Mouse (Mus musculus): ENCODE measurements around the gene Fcho1. TPM values are rescaled to one million over a fixed set of nuclear protein-coding genes. Genes with fewer than 3 reads are reported as not detected.
A peak's percentile ranks its signal among the peaks of the same experiment; 100 is the strongest.
"Not testable (repeated sequence)": the region's sequence is repeated elsewhere in the genome, so short reads cannot be mapped to it uniquely, and the experiment has no call there.

Fcho1 gene
- polyA plus RNA-seq, 1 experiment from 2014 or later = 26.9 TPM

DNA sequence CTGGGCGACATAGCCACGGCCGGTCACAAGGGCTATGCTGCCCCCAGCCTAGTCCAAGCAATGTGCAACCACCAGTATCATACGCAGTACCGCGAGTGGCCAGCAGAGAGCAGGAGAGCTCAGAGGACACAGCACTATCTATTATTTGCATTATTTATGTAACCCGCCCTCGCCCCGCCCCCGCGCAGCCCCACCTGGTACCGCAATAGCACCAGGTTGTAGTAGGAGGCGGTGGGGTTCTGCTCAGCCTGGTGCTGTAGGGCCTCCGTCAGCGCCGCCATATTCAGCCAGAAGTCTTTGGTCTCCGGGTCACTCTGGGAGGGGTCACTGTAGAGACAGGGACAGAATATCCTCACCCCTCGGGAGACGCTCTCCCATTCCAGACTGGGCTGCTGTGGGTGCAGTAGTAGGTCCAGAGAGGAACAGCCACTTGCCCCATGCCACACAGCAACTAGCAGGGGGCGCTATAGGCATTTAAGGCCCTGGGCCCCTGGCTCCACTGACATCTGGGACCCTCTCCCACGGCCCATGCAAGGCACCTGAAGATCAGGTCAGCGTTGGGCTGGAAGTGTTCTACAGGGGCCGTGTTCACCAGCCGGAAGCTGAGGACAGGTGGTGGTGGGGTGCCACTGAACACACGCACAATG lies 15.6 kb downstream of the Fcho1 start:
- Histone ChIP-seq H3K27ac (no peak overlapping the region), H3K4me1 (replicated peaks) (peaks cover 13% of the 10 kb centered on the region; the same call in 1 of the 2 replicates), H3K36me3 (peaks cover 15% of the 10 kb centered on the region; the same call in 1 of the 2 replicates), H3K9me3 (no peaks in the 10 kb centered on the region), H3K4me3 (peak overlapping the region; percentile 23), H3K27me3 (ENCODE audit: insufficient read depth, poor library complexity, severe bottlenecking) (peaks cover 58% of the 10 kb centered on the region)
- DNase-seq (ENCODE audit: low spot score) = peak; percentile 89
- WGBS = 19% methylated on average over 25 of the region's 25 CpGs

DNA sequence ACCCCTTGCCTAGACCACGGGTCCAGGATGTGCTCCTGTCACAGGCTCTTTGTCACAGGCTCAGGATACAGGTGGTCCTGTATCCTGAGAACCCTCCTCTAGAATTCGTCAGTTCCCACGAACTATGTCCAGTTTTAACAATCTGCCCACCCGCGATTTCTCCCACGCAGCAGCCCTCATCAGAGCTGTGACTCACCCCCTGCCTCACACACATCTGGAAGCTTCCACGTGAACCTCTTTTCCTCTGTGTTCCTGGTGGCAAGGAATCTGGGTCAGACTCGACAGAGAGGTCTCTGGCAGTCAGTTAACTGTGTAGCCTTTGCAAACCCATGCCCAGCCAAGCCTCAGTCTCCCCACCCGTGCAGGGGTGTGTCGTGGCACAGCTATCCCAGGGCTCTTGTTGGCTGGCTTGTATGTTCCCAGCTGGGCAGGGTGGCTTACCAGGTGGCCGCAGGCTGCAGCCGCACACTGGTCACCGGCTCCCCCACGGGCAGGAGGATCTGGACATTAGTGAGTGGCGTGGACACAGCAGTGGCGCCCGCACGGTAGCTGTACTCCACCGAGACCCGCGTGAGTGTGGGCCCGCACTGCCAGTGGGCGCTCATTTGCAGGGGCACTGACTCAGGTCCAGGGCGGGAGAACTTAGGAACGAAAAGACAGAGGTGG lies 16.2 kb downstream of the Fcho1 start:
- Histone ChIP-seq H3K4me3 (peak overlapping the region; percentile 23), H3K27ac (no peak overlapping the region), H3K27me3 (ENCODE audit: insufficient read depth, poor library complexity, severe bottlenecking) (peaks cover 59% of the 10 kb centered on the region), H3K9me3 (no peaks in the 10 kb centered on the region), H3K4me1 (replicated peaks) (peaks cover 13% of the 10 kb centered on the region; the same call in 1 of the 2 replicates), H3K36me3 (peaks cover 11% of the 10 kb centered on the region; the same call in 1 of the 2 replicates)
- DNase-seq (ENCODE audit: low spot score) = no peak
- WGBS = 40% methylated on average over 25 of the region's 25 CpGs

DNA sequence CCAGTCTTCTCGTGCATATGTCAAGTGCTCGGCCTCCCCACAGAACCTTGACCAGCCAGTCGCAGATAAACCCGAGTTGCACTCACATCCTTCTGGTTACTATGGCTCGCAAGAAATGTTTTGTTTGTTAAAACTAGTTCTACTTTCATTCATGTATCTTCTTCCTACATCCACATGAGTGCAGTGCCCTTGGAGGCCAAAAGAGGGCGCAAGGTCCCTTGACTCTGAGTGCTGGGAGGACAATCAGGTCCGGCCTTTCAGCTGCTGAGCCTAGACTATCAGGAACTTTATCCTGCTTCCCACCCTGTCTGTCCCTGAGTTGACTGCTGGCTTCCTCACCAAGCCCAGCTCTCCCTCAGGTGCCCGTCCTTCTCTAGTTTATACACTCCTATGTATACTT lies 17.6 kb downstream of the Fcho1 start:
- peaks cover 73% of the 10 kb centered on the region for H3K27me3 ChIP-seq (ENCODE audit: insufficient read depth, poor library complexity, severe bottlenecking)
- WGBS = 37% methylated on average over 8 of the region's 8 CpGs

DNA sequence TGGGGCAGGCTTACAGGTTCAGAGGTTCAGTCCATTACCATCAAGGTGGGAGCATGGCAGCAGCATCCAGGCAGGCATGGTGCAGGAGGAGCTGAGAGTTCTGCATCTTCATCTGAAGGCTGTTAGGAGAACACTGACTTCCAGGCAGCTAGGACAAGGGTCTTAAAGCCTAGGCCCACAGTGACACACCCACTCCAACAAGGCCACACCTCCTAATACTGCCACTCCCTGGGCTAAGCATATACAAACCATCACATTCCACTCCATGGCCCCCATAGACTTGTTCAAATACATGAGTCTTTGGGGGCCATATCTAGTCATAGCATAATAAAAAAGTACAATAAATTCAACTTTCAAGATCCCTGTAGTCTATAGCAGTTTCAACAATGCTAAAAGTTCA lies 22.1 kb downstream of the Fcho1 start:
- not testable (repeated sequence) for H3K36me3 ChIP-seq; DNase-seq (ENCODE audit: low spot score); H3K27ac ChIP-seq; H3K4me3 ChIP-seq; H3K9me3 ChIP-seq
- Histone ChIP-seq H3K4me1 (replicated peaks) (peaks cover 18% of the 10 kb centered on the region), H3K27me3 (ENCODE audit: insufficient read depth, poor library complexity, severe bottlenecking) (peaks cover 92% of the 10 kb centered on the region)

More for the DNA sequence above, 17.6 kb downstream of the Fcho1 start:
- H3K4me3 ChIP-seq = no peak overlapping the region
- no peak overlapping the region for H3K27ac ChIP-seq
- peaks cover 5% of the 10 kb centered on the region; the same call in 1 of the 2 replicates for H3K36me3 ChIP-seq
- peak; percentile 61 for DNase-seq (ENCODE audit: low spot score)
- no peaks in the 10 kb centered on the region for H3K9me3 ChIP-seq
- H3K4me1 ChIP-seq (replicated peaks) = peaks cover 13% of the 10 kb centered on the region; the same call in 1 of the 2 replicates

DNA sequence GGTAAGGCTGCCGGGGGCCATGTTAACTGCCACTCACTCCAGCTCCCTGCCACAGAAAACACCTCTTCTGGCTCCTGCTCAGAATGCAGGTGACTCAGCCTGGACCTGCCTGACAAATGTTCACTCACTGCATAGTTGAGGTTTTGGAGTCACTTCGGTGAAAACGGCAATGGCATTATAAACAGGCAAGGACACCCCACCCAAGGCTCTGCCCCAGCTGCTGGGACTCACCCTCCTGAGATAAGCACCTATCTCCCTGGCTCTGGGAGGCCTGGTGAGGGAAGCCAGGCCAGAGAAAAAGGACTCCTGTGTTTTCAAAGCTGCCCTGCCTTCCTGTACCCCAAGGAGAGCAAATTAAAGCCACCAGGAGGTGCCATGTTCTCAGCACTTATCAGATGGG lies 22.6 kb downstream of the Fcho1 start:
- WGBS = 79% methylated on average over 3 of the region's 3 CpGs
- no peak overlapping the region for H3K27ac ChIP-seq
- H3K4me1 ChIP-seq (replicated peaks) = peaks cover 20% of the 10 kb centered on the region
- H3K4me3 ChIP-seq = no peak overlapping the region
- H3K36me3 ChIP-seq = no peaks in the 10 kb centered on the region
- DNase-seq (ENCODE audit: low spot score) = no peak
- peaks cover 92% of the 10 kb centered on the region for H3K27me3 ChIP-seq (ENCODE audit: insufficient read depth, poor library complexity, severe bottlenecking)
- H3K9me3 ChIP-seq = 0 out of 2 replicates have a peak, but pooled peaks cover 2% of the 10 kb centered on the region

DNA sequence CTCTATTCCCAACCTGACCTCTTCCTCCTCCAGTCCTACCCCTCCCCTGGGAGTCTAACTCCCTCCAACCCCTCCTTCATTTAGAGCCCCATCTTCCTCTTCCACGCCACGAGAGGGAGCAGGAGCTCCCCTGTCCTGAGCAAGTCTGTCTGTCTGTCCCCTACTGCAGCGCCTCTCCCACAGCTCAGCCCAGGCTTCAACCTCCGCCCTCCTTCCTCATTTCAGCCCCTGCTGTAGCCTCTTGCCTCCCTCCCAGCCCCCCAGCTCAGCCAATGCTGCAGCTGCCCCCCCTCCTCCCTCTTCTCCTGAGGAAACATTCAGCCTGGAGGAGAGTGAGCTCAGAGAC lies 23.5 kb downstream of the Fcho1 start:
- Histone ChIP-seq H3K4me1 (replicated peaks) (peaks cover 20% of the 10 kb centered on the region), H3K4me3 (no peak overlapping the region), H3K27ac (no peak overlapping the region), H3K9me3 (0 out of 2 replicates have a peak, but pooled peaks cover 2% of the 10 kb centered on the region), H3K36me3 (no peaks in the 10 kb centered on the region), H3K27me3 (ENCODE audit: insufficient read depth, poor library complexity, severe bottlenecking) (peaks cover 92% of the 10 kb centered on the region)
- no peak for DNase-seq (ENCODE audit: low spot score)
- 24% methylated on average over 4 of the region's 4 CpGs for WGBS

DNA sequence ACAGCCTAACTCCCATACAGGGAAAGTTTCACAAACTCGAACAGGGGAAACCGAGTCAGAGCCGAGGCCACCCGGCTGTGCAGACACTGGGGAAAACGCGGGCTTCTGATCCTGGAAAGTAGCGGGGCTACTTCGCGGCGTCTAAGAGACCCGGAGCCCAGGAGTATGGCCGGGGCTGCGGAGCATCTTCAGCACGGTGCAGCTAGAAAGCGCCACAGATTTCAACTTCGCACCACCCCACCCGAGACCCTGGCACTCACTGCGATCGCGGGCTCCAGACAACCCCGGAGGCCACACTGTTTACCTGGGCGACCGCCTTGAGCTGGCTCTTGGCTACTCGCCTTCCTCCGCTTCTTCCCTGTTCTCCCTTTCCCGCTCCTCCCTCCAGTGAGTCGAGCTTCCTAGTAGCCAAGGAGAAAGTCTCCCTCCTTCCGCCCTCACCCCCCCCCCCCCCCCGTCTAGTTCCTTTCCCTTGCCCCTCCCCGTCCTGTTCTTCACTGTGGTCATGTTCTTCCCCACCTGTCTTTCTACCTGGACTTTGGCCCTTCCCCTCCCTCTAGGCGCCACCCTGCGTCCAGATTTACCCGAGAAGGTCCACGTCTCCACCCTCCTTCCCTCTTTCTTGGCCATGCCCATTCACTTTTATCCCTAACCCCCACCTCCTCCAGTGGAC lies 24.0 kb downstream of the Fcho1 start, which contains the start of gene B3gnt3:
Gene B3gnt3, minus strand, starts transcription at position 376 of the 673 bp plus-strand sequence.
- H3K4me3 ChIP-seq = peak within 1 kb of the TSS; percentile 22
- WGBS = 23% methylated on average over 32 of the region's 34 CpGs

DNA sequence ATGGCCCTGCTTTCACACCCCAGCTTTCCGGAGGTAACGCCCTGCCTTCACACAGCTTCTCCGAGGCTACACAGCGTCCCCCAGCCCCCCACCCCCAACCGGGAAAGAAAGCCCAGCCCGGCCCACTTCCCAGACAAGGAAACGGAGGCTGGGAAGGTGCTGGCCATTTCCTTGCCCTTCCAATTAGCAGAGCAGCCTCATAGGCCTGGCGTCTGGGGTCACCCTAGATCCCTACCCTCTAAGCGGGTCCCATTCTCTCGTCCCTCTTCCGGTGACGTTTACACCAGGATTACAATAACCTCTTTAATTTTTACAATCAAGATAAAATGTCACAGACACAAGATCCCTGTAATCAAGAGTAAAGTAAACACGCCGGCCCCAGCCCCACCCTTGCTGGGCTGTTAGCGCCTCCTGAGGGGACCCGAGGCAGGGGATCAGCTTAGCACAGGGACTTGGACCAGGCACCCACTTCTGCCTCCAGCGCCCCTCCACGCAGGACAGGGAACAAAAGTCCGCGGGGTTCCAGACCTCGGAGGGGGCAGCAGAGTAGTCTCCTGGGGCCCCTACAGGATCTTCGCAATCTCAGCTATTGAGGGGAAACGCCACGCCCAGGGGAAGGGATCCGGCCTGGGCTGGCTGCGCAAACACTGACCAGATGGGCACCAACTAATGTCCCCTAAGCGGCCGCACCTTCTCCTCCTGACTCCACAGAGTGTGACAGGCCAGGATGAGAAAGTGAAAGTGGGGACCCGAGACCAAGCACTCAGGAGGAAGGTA lies 24.8 kb downstream of the Fcho1 start:
- Histone ChIP-seq H3K27me3 (ENCODE audit: insufficient read depth, poor library complexity, severe bottlenecking) (peaks cover 93% of the 10 kb centered on the region), H3K4me1 (replicated peaks) (peaks cover 20% of the 10 kb centered on the region), H3K9me3 (0 out of 2 replicates have a peak, but pooled peaks cover 2% of the 10 kb centered on the region), H3K36me3 (no peaks in the 10 kb centered on the region), H3K27ac (no peak overlapping the region), H3K4me3 (peak overlapping the region; percentile 22)
- 10% methylated on average over 29 of the region's 29 CpGs for WGBS
- no peak for DNase-seq (ENCODE audit: low spot score)

More for the DNA sequence above, 24.0 kb downstream of the Fcho1 start, which contains the start of gene B3gnt3:
- H3K9me3 ChIP-seq = 0 out of 2 replicates have a peak, but pooled peaks cover 2% of the 10 kb centered on the region
- DNase-seq (ENCODE audit: low spot score) = no peak
- peaks cover 20% of the 10 kb centered on the region for H3K4me1 ChIP-seq (replicated peaks)
- H3K27ac ChIP-seq = no peak within 1 kb of the TSS
- peaks cover 93% of the 10 kb centered on the region for H3K27me3 ChIP-seq (ENCODE audit: insufficient read depth, poor library complexity, severe bottlenecking)
- no peaks in the 10 kb centered on the region for H3K36me3 ChIP-seq

DNA sequence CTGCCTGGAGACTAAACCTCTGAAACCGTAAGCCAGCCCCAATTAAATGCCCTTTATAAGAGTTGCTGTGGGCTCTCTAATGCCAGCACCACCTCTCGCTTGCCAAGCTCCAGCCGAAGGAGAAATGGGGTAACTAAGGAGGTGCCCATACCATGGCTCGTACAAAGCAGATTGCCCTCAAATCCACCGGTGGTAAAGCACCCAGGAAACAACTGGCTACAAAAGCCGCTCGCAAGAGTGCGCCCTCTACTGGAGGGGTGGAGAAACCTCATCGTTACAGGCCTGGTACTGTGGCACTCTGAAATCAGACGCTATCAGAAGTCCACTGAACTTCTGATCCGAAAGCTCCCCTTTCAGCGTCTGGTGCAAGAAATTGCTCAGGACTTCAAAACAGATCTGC lies 30.1 kb downstream of the Fcho1 start:
- 65% methylated on average over 12 of the region's 12 CpGs for WGBS
- H3K4me3 ChIP-seq; DNase-seq (ENCODE audit: low spot score); H3K9me3 ChIP-seq; H3K27ac ChIP-seq; H3K36me3 ChIP-seq: not testable (repeated sequence)
- Histone ChIP-seq H3K27me3 (ENCODE audit: insufficient read depth, poor library complexity, severe bottlenecking) (peaks cover 96% of the 10 kb centered on the region), H3K4me1 (replicated peaks) (peaks cover 22% of the 10 kb centered on the region)

DNA sequence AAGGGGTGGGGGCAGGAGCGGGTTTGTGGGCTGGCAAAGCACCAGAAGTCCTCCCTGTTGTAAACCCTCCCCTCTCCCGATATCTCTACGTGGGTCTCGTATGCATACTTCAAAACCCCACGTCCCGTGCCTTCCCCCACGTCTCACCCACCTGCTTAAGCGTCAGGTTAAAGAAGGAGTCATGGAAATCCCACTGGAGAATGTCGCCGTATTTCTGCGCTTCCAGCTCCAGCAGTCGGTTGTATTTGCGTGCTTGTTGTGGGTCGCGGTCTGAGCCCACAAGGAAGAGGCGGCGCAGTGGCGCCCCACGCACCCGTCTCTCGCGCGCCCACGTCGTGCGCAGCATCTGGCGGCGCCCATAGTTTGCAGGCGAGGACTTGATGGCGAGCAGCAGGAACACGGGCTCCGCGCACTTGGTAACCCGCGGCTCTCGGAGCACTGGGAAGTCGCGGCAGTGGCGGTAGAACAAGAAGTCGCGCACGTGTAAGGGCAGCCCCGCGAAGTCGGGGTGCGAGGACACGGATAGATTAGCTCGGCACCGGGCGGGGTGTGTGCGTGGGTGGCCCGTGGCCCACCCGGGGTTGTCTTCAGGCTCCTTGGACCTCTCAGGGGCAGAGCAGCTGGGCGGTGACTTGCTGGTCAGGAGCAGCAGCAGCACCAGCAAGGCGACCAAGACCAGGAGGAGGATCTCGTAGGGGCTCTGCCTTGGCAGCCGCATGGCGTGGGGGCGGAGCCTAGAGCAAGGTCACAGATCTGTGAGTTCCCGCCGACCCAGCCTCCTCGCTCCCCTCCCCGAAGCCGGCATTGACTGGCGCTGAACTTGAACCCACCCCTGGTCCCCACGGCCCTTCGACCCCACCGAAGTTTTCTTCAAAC lies 32.1 kb downstream of the Fcho1 start:
- Histone ChIP-seq H3K27me3 (ENCODE audit: insufficient read depth, poor library complexity, severe bottlenecking) (peaks cover 96% of the 10 kb centered on the region), H3K9me3 (no peaks in the 10 kb centered on the region; the same call in 1 of the 2 replicates), H3K36me3 (no peaks in the 10 kb centered on the region), H3K4me1 (replicated peaks) (peaks cover 18% of the 10 kb centered on the region), H3K27ac (no peak overlapping the region), H3K4me3 (peak overlapping the region; percentile 14; the same call in 1 of the 2 replicates)
- WGBS = 10% methylated on average over 68 of the region's 68 CpGs
- DNase-seq (ENCODE audit: low spot score) = no peak

DNA sequence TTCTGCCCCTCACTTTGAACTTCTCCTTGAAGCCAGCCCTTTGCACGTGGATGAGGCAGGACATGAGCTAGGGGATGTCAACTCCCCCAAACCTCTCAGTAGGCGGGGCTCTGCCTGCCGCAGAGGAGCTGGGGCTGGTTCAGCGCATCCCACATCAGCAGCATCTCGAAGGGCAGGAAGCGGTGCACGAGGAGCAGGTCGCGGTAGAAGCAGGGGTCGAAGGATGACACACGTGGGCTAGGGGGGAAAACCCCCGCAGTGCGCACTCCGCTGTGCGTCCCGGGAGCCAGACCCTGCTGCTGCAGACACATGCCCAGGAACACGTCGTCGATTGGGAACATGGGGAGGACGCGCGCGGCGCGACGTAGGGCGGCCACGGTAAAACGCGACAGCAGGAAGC lies 33.0 kb downstream of the Fcho1 start:
- no peaks in the 10 kb centered on the region for H3K36me3 ChIP-seq
- DNase-seq (ENCODE audit: low spot score) = no peak
- H3K27me3 ChIP-seq (ENCODE audit: insufficient read depth, poor library complexity, severe bottlenecking) = peaks cover 96% of the 10 kb centered on the region
- H3K27ac ChIP-seq = no peak overlapping the region
- peak overlapping the region; percentile 20; the same call in 1 of the 2 replicates for H3K4me3 ChIP-seq
- peaks cover 25% of the 10 kb centered on the region for H3K4me1 ChIP-seq (replicated peaks)
- no peaks in the 10 kb centered on the region; the same call in 1 of the 2 replicates for H3K9me3 ChIP-seq
- 4% methylated on average over 30 of the region's 30 CpGs for WGBS
